Mouse (Mus musculus) skeletal muscle tissue, adult 2 months (tissue): ENCODE results near the gene Tmem30a.

Experiments
- DNase-seq: peaks from one replicate; pipeline ENCODE4 v3.0.0-alpha.2; 2012; ENCODE audit warnings: low read depth, low spot score

The Tmem30a gene

GRCm38 (mm10) chr9:79795076-79795475 is 1.8 kb upstream of the Tmem30a start:
- no peak for DNase-seq

- no peak for DNase-seq
Measured at GRCm38 (mm10) chr9:79785794-79786085, 7.6 kb downstream of the Tmem30a start.

GRCm38 (mm10) chr9:79784934-79785793 is 8.1 kb downstream of the Tmem30a start:
- DNase-seq: no peak

GRCm38 (mm10) chr9:79784439-79784838 is 8.9 kb downstream of the Tmem30a start:
- DNase-seq: no peak

- DNase-seq: no peak
Measured at GRCm38 (mm10) chr9:79779354-79779753, 14.0 kb downstream of the Tmem30a start.

GRCm38 (mm10) chr9:79766991-79767545 is 26.2 kb downstream of the Tmem30a start:
- DNase-seq: no peak

- DNase-seq: no peak
Measured at GRCm38 (mm10) chr9:79765329-79765728, 28.0 kb downstream of the Tmem30a start.

GRCm38 (mm10) chr9:79762519-79762918 is 30.8 kb downstream of the Tmem30a start:
- no peak for DNase-seq

- no peak for DNase-seq
Measured at GRCm38 (mm10) chr9:79760076-79760475, 33.2 kb downstream of the Tmem30a start.

GRCm38 (mm10) chr9:79759385-79760005 is 33.8 kb downstream of the Tmem30a start, which contains the start of gene Cox7a2:
Gene Cox7a2, minus strand, starts transcription at chr9:79759878.
- DNase-seq: peak; percentile 91

GRCm38 (mm10) chr9:79755311-79755710 is 38.0 kb downstream of the Tmem30a start:
- no peak for DNase-seq

GRCm38 (mm10) chr9:79751846-79752245 is 41.5 kb downstream of the Tmem30a start:
- no peak for DNase-seq

- DNase-seq: no peak
Measured at GRCm38 (mm10) chr9:79750709-79751108, 42.6 kb downstream of the Tmem30a start.

GRCm38 (mm10) chr9:79745036-79745435 is 48.3 kb downstream of the Tmem30a start:
- DNase-seq: no peak

GRCm38 (mm10) chr9:79735608-79736007 is 57.7 kb downstream of the Tmem30a start:
- no peak for DNase-seq

- DNase-seq: no peak
Measured at GRCm38 (mm10) chr9:79730301-79730700, 63.0 kb downstream of the Tmem30a start.

- no peak for DNase-seq
Measured at GRCm38 (mm10) chr9:79723090-79723489, 70.2 kb downstream of the Tmem30a start.

- DNase-seq: no peak
Measured at GRCm38 (mm10) chr9:79721056-79721455, 72.3 kb downstream of the Tmem30a start.

- no peak for DNase-seq
Measured at GRCm38 (mm10) chr9:79720143-79720542, 73.2 kb downstream of the Tmem30a start.

GRCm38 (mm10) chr9:79719451-79719850 is 73.9 kb downstream of the Tmem30a start:
- DNase-seq: peak; percentile 39
